Mouse (Mus musculus) layer of hippocampus, adult 8-10 months (tissue): Measurements from ENCODE around the gene Serpinb6e. TPM values are rescaled to one million over a fixed set of nuclear protein-coding genes. Genes with fewer than 3 reads are reported as not detected.

Experiments
- DNase-seq, 2 experiments: peaks; one replicate each; pipeline ENCODE4 v3.0.0; 2022; ENCODE audit warnings: low spot score in 2 of 2
- total RNA-seq, 4 experiments: library from RNA; stranded (reverse); gene quantifications; 2 replicates each; pipeline ENCODE4 v1.2.4; 2022

Gene Serpinb6e
- total RNA-seq, result not detected

GRCm38 (mm10) chr13:33843308-33843707 lies at the start of gene Serpinb6e:
TSS of gene Serpinb6e (minus strand) at chr13:33843408.
- DNase-seq, result no peak

- no peak for DNase-seq
Observed at GRCm38 (mm10) chr13:33830751-33831150, 12.5 kb downstream of the Serpinb6e start.

GRCm38 (mm10) chr13:33823421-33823820 lies 19.8 kb downstream of the Serpinb6e start:
- DNase-seq, result no peak

GRCm38 (mm10) chr13:33821490-33822143 lies 21.6 kb downstream of the Serpinb6e start:
- DNase-seq, result no peak

Other genes with a start within 250 kb of the Serpinb6e start
- not detected for gene Serpinb6d, start 182.0 kb downstream of the Serpinb6e start, total RNA-seq
- gene Serpinb6c, start 62.3 kb upstream of the Serpinb6e start, total RNA-seq, result under 1 TPM in 3 of 4 experiments, not detected in 1; 0.36 to 0.71 (median 0.57) TPM
- 1 to 10 TPM; 5.8 to 9.3 (median 7.3) TPM for gene Nqo2, start 121.3 kb upstream of the Serpinb6e start, total RNA-seq
- gene Ripk1, start 159.0 kb upstream of the Serpinb6e start, total RNA-seq, result 1 to 10 TPM; 6.8 to 8.9 (median 7.8) TPM
- 10 to 100 TPM; 44.1 to 52.0 (median 45.9) TPM for gene Serpinb6a, start 159.4 kb upstream of the Serpinb6e start, total RNA-seq
- gene Bphl, start 194.2 kb upstream of the Serpinb6e start, total RNA-seq, result 10 to 100 TPM; 43.5 to 64.1 (median 62.3) TPM
- 100 to 1,000 TPM; 852 to 915 (median 907) TPM for gene Tubb2a, start 234.6 kb upstream of the Serpinb6e start, total RNA-seq